Mouse (Mus musculus) kidney, adult 11 months (tissue): ENCODE results near the gene Btbd2.

Experiments
- DNase-seq: peaks from one replicate; pipeline ENCODE4 v3.0.0; 2022

Gene Btbd2

GRCm38 (mm10) chr10:80686617-80687016, 29.7 kb upstream of the Btbd2 start:
- DNase-seq = no peak

- no peak for DNase-seq
Observed at GRCm38 (mm10) chr10:80684984-80685383, 28.1 kb upstream of the Btbd2 start.

GRCm38 (mm10) chr10:80684214-80684613, 27.3 kb upstream of the Btbd2 start:
- DNase-seq = peak; percentile 78

- no peak for DNase-seq
Observed at GRCm38 (mm10) chr10:80683647-80684046, 26.8 kb upstream of the Btbd2 start.

- no peak for DNase-seq
Observed at GRCm38 (mm10) chr10:80682003-80682402, 25.1 kb upstream of the Btbd2 start.

- no peak for DNase-seq
Observed at GRCm38 (mm10) chr10:80680260-80680696, 23.4 kb upstream of the Btbd2 start.

- DNase-seq = no peak
Observed at GRCm38 (mm10) chr10:80679556-80680259, 22.8 kb upstream of the Btbd2 start.

GRCm38 (mm10) chr10:80678601-80679377, 21.9 kb upstream of the Btbd2 start:
- DNase-seq = no peak

GRCm38 (mm10) chr10:80677942-80678436, 21.1 kb upstream of the Btbd2 start, which contains the start of gene Mknk2:
Mknk2 (minus strand) TSS chr10:80678112.
- peak; percentile 98 for DNase-seq

GRCm38 (mm10) chr10:80677128-80677875, 20.4 kb upstream of the Btbd2 start:
- no peak for DNase-seq

GRCm38 (mm10) chr10:80676198-80676928, 19.5 kb upstream of the Btbd2 start:
- DNase-seq = peak; percentile 99

- peak; percentile 48 for DNase-seq
Observed at GRCm38 (mm10) chr10:80675405-80676197, 18.7 kb upstream of the Btbd2 start.

GRCm38 (mm10) chr10:80674851-80675404, 18.1 kb upstream of the Btbd2 start:
- DNase-seq = no peak

- DNase-seq = peak; percentile 81
Observed at GRCm38 (mm10) chr10:80674161-80674711, 17.4 kb upstream of the Btbd2 start.

- no peak for DNase-seq
Observed at GRCm38 (mm10) chr10:80673690-80674089, 16.8 kb upstream of the Btbd2 start.

GRCm38 (mm10) chr10:80671936-80672690, 15.2 kb upstream of the Btbd2 start:
- peak; percentile 55 for DNase-seq

GRCm38 (mm10) chr10:80671251-80671650, 14.4 kb upstream of the Btbd2 start:
- no peak for DNase-seq

GRCm38 (mm10) chr10:80670531-80670930, 13.7 kb upstream of the Btbd2 start:
- DNase-seq = no peak

- DNase-seq = peak; percentile 97
Observed at GRCm38 (mm10) chr10:80669737-80670485, 13.0 kb upstream of the Btbd2 start.
